In the genomic region with DNA sequence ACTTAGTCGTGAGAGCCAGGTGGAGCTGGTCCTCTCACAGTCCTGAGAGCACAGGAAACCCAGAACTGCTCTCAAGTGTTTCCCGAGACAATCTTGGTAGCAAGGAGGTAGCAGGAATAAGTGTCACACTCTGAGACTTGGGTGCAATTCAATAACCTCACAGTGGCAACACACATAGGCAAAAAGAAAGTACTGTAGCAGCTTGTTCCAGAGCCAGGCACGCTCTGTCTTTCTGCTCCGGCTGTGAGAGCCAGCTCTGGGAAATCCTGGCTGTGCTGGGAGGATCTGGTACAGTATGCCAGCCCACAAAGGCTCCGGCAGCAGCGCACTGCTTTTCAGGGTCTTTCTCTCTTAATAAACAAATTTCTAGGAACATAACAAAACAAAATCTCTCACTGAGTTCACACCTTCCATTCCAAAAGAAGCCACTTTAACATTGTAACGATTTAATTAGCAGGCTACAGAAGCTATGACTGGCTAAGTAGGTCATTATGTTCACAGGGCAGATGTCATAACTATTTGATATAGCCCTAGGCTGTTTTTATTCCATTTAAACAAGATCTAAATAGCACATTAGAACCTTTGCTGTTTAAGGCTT, we compare ENCODE assay signal across 8 mouse cellular contexts. TPM values are rescaled to one million over a fixed set of nuclear protein-coding genes. Genes with fewer than 3 reads are reported as not detected.
DNase-seq lines count a peak whose midpoint lies in the region; ATAC-seq lines count a peak whose summit lies in the region.

No protein-coding gene starts in this region.

- no peak for DNase-seq in lung, postnatal 36 days
- DNase-seq in fibroblast of lung, adult 2 months (ENCODE audit: low read depth) = peak; percentile 34
- no peak for DNase-seq in hindbrain, embryonic 10.5 days (ENCODE audit: low spot score)
- peak; percentile 51 for DNase-seq in right cerebral cortex, postnatal 25 days
- no peak for DNase-seq in thymus, adult 18-20 months
- no peak for DNase-seq in Muller cell, postnatal 12 days (ENCODE audit: inconsistent ontology term)

- no peaks in the 10 kb centered on the region for H3K9me3 ChIP-seq in lung, embryonic 15.5 days
- no peaks in the 10 kb centered on the region for H3K9me3 ChIP-seq in hindbrain, embryonic 10.5 days
- H3K9me3 ChIP-seq in limb, embryonic 13.5 days = no peaks in the 10 kb centered on the region

- peak overlapping the region; percentile 93 for H3K4me2 ChIP-seq in lung, embryonic 15.5 days
- H3K4me2 ChIP-seq in limb, embryonic 13.5 days (replicated peaks) = peak overlapping the region; percentile 93

- H3K4me1 ChIP-seq in lung, embryonic 15.5 days = peaks cover 12% of the 10 kb centered on the region
- H3K4me1 ChIP-seq in hindbrain, embryonic 10.5 days (replicated peaks) = peaks cover 17% of the 10 kb centered on the region
- peaks cover 14% of the 10 kb centered on the region for H3K4me1 ChIP-seq in limb, embryonic 13.5 days

- no peak overlapping the region for H3K27ac ChIP-seq in lung, embryonic 15.5 days
- no peak overlapping the region for H3K27ac ChIP-seq in hindbrain, embryonic 10.5 days
- H3K27ac ChIP-seq in limb, embryonic 13.5 days = no peak overlapping the region

- peak overlapping the region; percentile 90 for H3K4me3 ChIP-seq in lung, embryonic 15.5 days
- H3K4me3 ChIP-seq in hindbrain, embryonic 10.5 days = peak overlapping the region; percentile 94
- H3K4me3 ChIP-seq in limb, embryonic 13.5 days = peak overlapping the region; percentile 85

- WGBS in lung, embryonic 15.5 days = 46% methylated on average over 7 of the region's 7 CpGs
- 80% methylated on average over 7 of the region's 7 CpGs for WGBS in hindbrain, embryonic 10.5 days
- 50% methylated on average over 7 of the region's 7 CpGs for WGBS in limb, embryonic 13.5 days

- no peaks in the 10 kb centered on the region for H3K27me3 ChIP-seq in lung, embryonic 15.5 days
- no peaks in the 10 kb centered on the region for H3K27me3 ChIP-seq in hindbrain, embryonic 10.5 days (ENCODE audit: insufficient read depth, poor library complexity, severe bottlenecking)
- H3K27me3 ChIP-seq in limb, embryonic 13.5 days = no peaks in the 10 kb centered on the region

- H3K9ac ChIP-seq in lung, embryonic 15.5 days = no peak overlapping the region
- peak overlapping the region; percentile 90 for H3K9ac ChIP-seq in limb, embryonic 13.5 days

- H3K36me3 ChIP-seq in lung, embryonic 15.5 days = 0 out of 2 replicates have a peak, but pooled peaks cover 3% of the 10 kb centered on the region
- peaks cover 29% of the 10 kb centered on the region for H3K36me3 ChIP-seq in hindbrain, embryonic 10.5 days
- peaks cover 25% of the 10 kb centered on the region; the same call in 1 of the 2 replicates for H3K36me3 ChIP-seq in limb, embryonic 13.5 days

- no peak for ATAC-seq in lung, embryonic 15.5 days (ENCODE audit: borderline replicate concordance, extremely low read depth, low FRiP score, low TSS enrichment)
- no peak for ATAC-seq in limb, embryonic 13.5 days (ENCODE audit: low FRiP score, low read depth)

RNA-seq across cellular contexts. Expression of gene Lsm11, which starts 1.5 kb away (rescaled TPM):
- polyA plus RNA-seq in lung, embryonic 15.5 days (2015; fragmentation: Nextera tagmentation; extraction: Ambion mirVana) = 6.3 and 6.8 TPM in 2 replicates
- polyA plus RNA-seq in hindbrain, embryonic 10.5 days (2016; fragmentation: Nextera tagmentation; extraction: Ambion mirVana) = 8.0 and 8.7 TPM in 2 replicates
- polyA plus RNA-seq in limb, embryonic 13.5 days (2015; fragmentation: Nextera tagmentation; extraction: Ambion mirVana) = 6.8 and 7.8 TPM in 2 replicates

RNA-seq across cellular contexts. Expression of gene Thg1l, which starts 12.1 kb away (rescaled TPM):
- 12.9 and 13.2 TPM in 2 replicates for polyA plus RNA-seq in lung, embryonic 15.5 days (2015; fragmentation: Nextera tagmentation; extraction: Ambion mirVana)
- polyA plus RNA-seq in hindbrain, embryonic 10.5 days (2016; fragmentation: Nextera tagmentation; extraction: Ambion mirVana) = 13.5 and 15.6 TPM in 2 replicates
- 14.3 and 16.3 TPM in 2 replicates for polyA plus RNA-seq in limb, embryonic 13.5 days (2015; fragmentation: Nextera tagmentation; extraction: Ambion mirVana)

RNA-seq across cellular contexts. Expression of gene Sox30, which starts 36.9 kb away (rescaled TPM):
- 0.12 and 0.20 TPM in 2 replicates for polyA plus RNA-seq in lung, embryonic 15.5 days (2015; fragmentation: Nextera tagmentation; extraction: Ambion mirVana)
- 0.14 TPM in 1 of 2 replicates, not detected in the other for polyA plus RNA-seq in hindbrain, embryonic 10.5 days (2016; fragmentation: Nextera tagmentation; extraction: Ambion mirVana)
- 0.22 and 0.31 TPM in 2 replicates for polyA plus RNA-seq in limb, embryonic 13.5 days (2015; fragmentation: Nextera tagmentation; extraction: Ambion mirVana)

Comparison
In these comparisons a context has a peak if more than half of its experiments do, and no peak if none do; other contexts are left out.
1. DNase-seq: peak in fibroblast of lung, adult 2 months (single experiment) and right cerebral cortex, postnatal 25 days (single experiment); none in lung, postnatal 36 days (single experiment), hindbrain, embryonic 10.5 days (single experiment), thymus, adult 18-20 months (0 of 2) and Muller cell, postnatal 12 days (single experiment).
2. Peak in every context shown above with its lines, with median percentiles within 50 percentile points of each other: H3K4me3 ChIP-seq.